Mouse (Mus musculus): ENCODE measurements around the gene Btbd17.

DNA sequence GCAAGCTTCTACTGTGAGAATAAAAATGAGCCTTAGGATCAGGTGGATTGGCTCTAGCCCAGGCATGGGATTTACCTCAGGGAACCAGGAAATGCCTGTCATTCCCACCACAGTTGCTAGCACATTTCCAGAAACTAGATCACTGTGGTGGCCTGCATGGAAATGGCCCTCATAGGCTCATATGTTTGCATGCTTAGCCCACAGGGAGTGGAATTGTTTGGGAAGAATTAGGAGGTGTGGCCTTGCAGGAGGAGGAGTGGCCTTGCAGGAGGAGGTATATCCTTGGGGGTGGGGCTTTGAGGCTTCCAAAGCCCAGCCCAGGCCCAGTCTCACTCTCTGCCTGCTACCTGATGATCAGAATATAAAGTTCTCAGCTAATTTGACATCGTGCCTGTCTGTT is 6.2 kb upstream of the Btbd17 start:
- TF ChIP-seq POLR2A (IDR thresholded peaks at IDR 0.05; ENCODE audit: low read depth, low read length): no peak
- no peak for TF ChIP-seq CTCF (IDR thresholded peaks at IDR 0.05; ENCODE audit: extremely low read depth, insufficient read depth, insufficient read length, insufficient replicate concordance)
